Mouse (Mus musculus): ENCODE results near the gene Slc9a3r1.

The Slc9a3r1 gene

GRCm38 (mm10) chr11:115223451-115223850 lies 60.3 kb downstream of the Slc9a3r1 start:
- in situ Hi-C loops (cut with MboI; ENCODE audit: low sequenced_read_pairs): no loop called here

GRCm38 (mm10) chr11:115223877-115224276 lies 60.7 kb downstream of the Slc9a3r1 start:
- in situ Hi-C loops (cut with MboI; ENCODE audit: low sequenced_read_pairs): no loop called here

GRCm38 (mm10) chr11:115224889-115225288 lies 61.7 kb downstream of the Slc9a3r1 start:
- in situ Hi-C loops (cut with MboI; ENCODE audit: low sequenced_read_pairs): no loop called here

- in situ Hi-C loops (cut with MboI; ENCODE audit: low sequenced_read_pairs): no loop called here
These were observed 62.2 kb downstream of the Slc9a3r1 start for GRCm38 (mm10) chr11:115225301-115225700.

- in situ Hi-C loops (cut with MboI; ENCODE audit: low sequenced_read_pairs): no loop called here
These were observed 63.8 kb downstream of the Slc9a3r1 start for GRCm38 (mm10) chr11:115226811-115227491.

GRCm38 (mm10) chr11:115227640-115228039 lies 64.5 kb downstream of the Slc9a3r1 start:
- in situ Hi-C loops (cut with MboI; ENCODE audit: low sequenced_read_pairs): no loop called here

GRCm38 (mm10) chr11:115228430-115228829 lies 65.3 kb downstream of the Slc9a3r1 start:
- in situ Hi-C loops (cut with MboI; ENCODE audit: low sequenced_read_pairs): no loop called here

- in situ Hi-C loops (cut with MboI; ENCODE audit: low sequenced_read_pairs): no loop called here
These were observed 66.1 kb downstream of the Slc9a3r1 start for GRCm38 (mm10) chr11:115229021-115229930.

All from CH12F3 (cell line).